Mouse (Mus musculus) forelimb bud, embryonic 11.5 days (tissue): ENCODE results near the gene Mybphl.
A peak's percentile ranks its signal among the peaks of the same experiment; 100 is the strongest.

Experiments used
- DNase-seq: peaks from one replicate; pipeline ENCODE4 v3.0.0-alpha.2; 2012; ENCODE audit warnings: low read depth, low spot score

Gene Mybphl

GRCm38 (mm10) chr3:108410359-108410714 is 45.6 kb downstream of the Mybphl start:
- no peak for DNase-seq

GRCm38 (mm10) chr3:108411026-108411753 is 46.5 kb downstream of the Mybphl start:
- DNase-seq, result no peak

- no peak for DNase-seq
These were observed 47.0 kb downstream of the Mybphl start for GRCm38 (mm10) chr3:108411754-108412121.

GRCm38 (mm10) chr3:108413634-108414360 is 49.1 kb downstream of the Mybphl start:
- no peak for DNase-seq

- DNase-seq, result peak; percentile 11
These were observed 50.4 kb downstream of the Mybphl start, which contains the start of gene Celsr2 for GRCm38 (mm10) chr3:108414857-108415830. Celsr2 (minus strand) TSS chr3:108415552.

GRCm38 (mm10) chr3:108415831-108416223 is 51.1 kb downstream of the Mybphl start:
- DNase-seq, result peak; percentile 87

GRCm38 (mm10) chr3:108423006-108423405 is 58.3 kb downstream of the Mybphl start:
- no peak for DNase-seq

- DNase-seq, result peak; percentile 39
These were observed 59.4 kb downstream of the Mybphl start for GRCm38 (mm10) chr3:108423844-108424801.

GRCm38 (mm10) chr3:108424944-108425623 is 60.4 kb downstream of the Mybphl start:
- DNase-seq, result no peak

GRCm38 (mm10) chr3:108425624-108426018 is 60.9 kb downstream of the Mybphl start:
- DNase-seq, result no peak
